Mouse (Mus musculus) CD4-positive naive resting alpha-beta T cell, adult 57 days (primary cell): ENCODE measurements around the gene Amfr. TPM values are rescaled to one million over a fixed set of nuclear protein-coding genes. Genes with fewer than 3 reads are reported as not detected.

Experiments
- total RNA-seq: library from RNA; stranded (reverse); gene quantifications from one replicate; pipeline ENCODE4 v1.2.4, GENCODE M21; 2023

Amfr gene
- total RNA-seq = 61.8 TPM

DNA sequence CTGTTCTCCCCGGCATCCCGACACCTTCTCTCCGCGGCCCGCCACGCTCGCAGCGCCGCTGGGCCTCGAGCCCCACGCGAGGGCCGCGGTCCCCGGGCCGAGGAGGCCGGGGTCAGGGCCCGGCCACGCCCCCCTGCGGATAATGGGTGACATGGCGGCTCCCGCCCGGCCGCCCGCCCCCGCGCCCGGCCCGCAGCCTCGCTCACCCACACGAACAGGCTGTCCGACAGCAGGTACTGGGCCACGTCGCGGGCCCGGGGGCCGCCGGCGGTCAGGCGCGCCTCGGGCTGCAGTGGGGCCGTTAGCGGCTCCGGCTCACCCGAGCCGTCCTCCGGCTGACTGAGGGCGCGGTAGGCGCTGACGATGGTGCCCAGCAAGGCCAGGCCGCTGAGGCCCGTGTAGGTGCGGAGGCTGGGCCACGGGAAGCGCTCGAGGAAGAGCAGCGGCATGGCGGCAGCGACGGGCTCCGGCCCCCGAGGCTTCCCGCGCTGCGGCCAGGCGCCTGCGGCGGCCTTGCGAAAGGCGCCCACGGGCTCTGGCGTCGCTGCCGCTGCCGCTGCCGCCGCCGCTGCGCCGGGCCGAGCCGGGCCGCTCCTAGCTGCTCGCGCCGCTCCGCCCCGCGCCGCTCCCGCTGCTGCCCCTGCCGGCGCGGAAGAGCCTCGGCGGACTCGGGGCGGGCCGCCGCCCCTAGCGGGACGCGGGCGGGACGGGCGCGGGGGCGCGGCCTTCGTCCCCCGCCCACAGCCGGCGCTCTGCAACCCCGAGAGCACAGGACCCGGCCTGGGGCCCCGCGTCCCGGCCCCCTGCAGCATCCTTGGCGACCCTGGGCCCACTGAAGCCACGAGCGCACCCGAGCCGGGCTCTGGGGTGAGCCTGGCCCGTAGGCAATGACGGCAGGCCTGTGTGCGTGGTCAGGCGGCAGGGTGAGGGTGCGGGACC lies at the start of gene Amfr:
Amfr (minus strand) TSS at position 830 of the 939 bp plus-strand sequence.

GRCm38 (mm10) chr8:94036944-94037524 lies 24.4 kb upstream of the Amfr start, which contains the start of the genes Nudt21 and Ogfod1:
Gene Nudt21, minus strand, starts transcription at chr8:94037031.
Gene Ogfod1, plus strand, starts transcription at chr8:94037198.

Other genes with a start within 250 kb of the Amfr start
- gene Gnao1, start 202.9 kb downstream of the Amfr start, total RNA-seq = 1.6 TPM
- 64.8 TPM for gene Nudt21, start 24.2 kb upstream of the Amfr start, total RNA-seq
- 23.1 TPM for gene Ogfod1, start 24.4 kb upstream of the Amfr start, total RNA-seq
- 12.1 TPM for gene Bbs2, start 86.1 kb upstream of the Amfr start, total RNA-seq
- gene Mt4, start 124.4 kb upstream of the Amfr start, total RNA-seq = not detected
- gene Mt3, start 139.8 kb upstream of the Amfr start, total RNA-seq = not detected
- not detected for gene Mt2, start 159.8 kb upstream of the Amfr start, total RNA-seq
- 1.6 TPM for gene Mt1, start 166.2 kb upstream of the Amfr start, total RNA-seq
- 27.0 TPM for gene Nup93, start 201.7 kb upstream of the Amfr start, total RNA-seq